Mouse (Mus musculus): ENCODE measurements around the gene Ccdc157. TPM values are rescaled to one million over a fixed set of nuclear protein-coding genes. Genes with fewer than 3 reads are reported as not detected.

Gene Ccdc157
- polyA plus RNA-seq, 1 experiment from 2014 or later = 8.5 TPM

- Histone ChIP-seq H3K4me1 (replicated peaks) (peaks cover 8% of the 10 kb centered on the region), H3K4me3 (no peak overlapping the region), H3K36me3 (no peaks in the 10 kb centered on the region), H3K27ac (no peak overlapping the region), H3K27me3 (ENCODE audit: insufficient read depth, poor library complexity, severe bottlenecking) (no peaks in the 10 kb centered on the region), H3K9me3 (no peaks in the 10 kb centered on the region)
- 87% methylated on average over 5 of the region's 5 CpGs for WGBS
- DNase-seq (ENCODE audit: low spot score) = no peak
Measured at GRCm38 (mm10) chr11:4101851-4102250, 58.2 kb downstream of the Ccdc157 start.

- no peak for DNase-seq (ENCODE audit: low spot score)
- no peaks in the 10 kb centered on the region for H3K27me3 ChIP-seq (ENCODE audit: insufficient read depth, poor library complexity, severe bottlenecking)
- H3K4me3 ChIP-seq = no peak overlapping the region
- 71% methylated on average over 3 of the region's 3 CpGs for WGBS
- H3K9me3 ChIP-seq = no peaks in the 10 kb centered on the region
- no peaks in the 10 kb centered on the region for H3K36me3 ChIP-seq
- no peak overlapping the region for H3K27ac ChIP-seq
- H3K4me1 ChIP-seq (replicated peaks) = peaks cover 27% of the 10 kb centered on the region
Measured at GRCm38 (mm10) chr11:4099447-4099846, 60.6 kb downstream of the Ccdc157 start.

- no peak overlapping the region for H3K4me3 ChIP-seq
- WGBS = 76% methylated on average over 7 of the region's 7 CpGs
- peaks cover 34% of the 10 kb centered on the region for H3K4me1 ChIP-seq (replicated peaks)
- H3K27me3 ChIP-seq (ENCODE audit: insufficient read depth, poor library complexity, severe bottlenecking) = no peaks in the 10 kb centered on the region
- no peak for DNase-seq (ENCODE audit: low spot score)
- no peaks in the 10 kb centered on the region for H3K36me3 ChIP-seq
- H3K27ac ChIP-seq = no peak overlapping the region
- H3K9me3 ChIP-seq = no peaks in the 10 kb centered on the region
Measured at GRCm38 (mm10) chr11:4098816-4099215, 61.3 kb downstream of the Ccdc157 start.

GRCm38 (mm10) chr11:4098120-4098519 is 62.0 kb downstream of the Ccdc157 start:
- WGBS = 70% methylated on average over 8 of the region's 8 CpGs
- Histone ChIP-seq H3K4me1 (replicated peaks) (peaks cover 35% of the 10 kb centered on the region), H3K4me3 (no peak overlapping the region), H3K9me3 (no peaks in the 10 kb centered on the region), H3K36me3 (peaks cover 6% of the 10 kb centered on the region; the same call in 1 of the 2 replicates), H3K27me3 (ENCODE audit: insufficient read depth, poor library complexity, severe bottlenecking) (no peaks in the 10 kb centered on the region), H3K27ac (no peak overlapping the region)
- DNase-seq (ENCODE audit: low spot score) = no peak

- no peak for DNase-seq (ENCODE audit: low spot score)
- Histone ChIP-seq H3K27ac (peak overlapping the region; percentile 94), H3K27me3 (ENCODE audit: insufficient read depth, poor library complexity, severe bottlenecking) (no peaks in the 10 kb centered on the region), H3K4me1 (replicated peaks) (peaks cover 35% of the 10 kb centered on the region), H3K36me3 (peaks cover 11% of the 10 kb centered on the region; the same call in 1 of the 2 replicates), H3K4me3 (peak overlapping the region; percentile 70), H3K9me3 (no peaks in the 10 kb centered on the region)
- 33% methylated on average over 10 of the region's 10 CpGs for WGBS
Measured at GRCm38 (mm10) chr11:4097091-4097621, 62.9 kb downstream of the Ccdc157 start.

GRCm38 (mm10) chr11:4096054-4096984 is 63.8 kb downstream of the Ccdc157 start:
- Histone ChIP-seq H3K9me3 (no peaks in the 10 kb centered on the region), H3K4me1 (replicated peaks) (peaks cover 35% of the 10 kb centered on the region), H3K36me3 (peaks cover 20% of the 10 kb centered on the region), H3K27me3 (ENCODE audit: insufficient read depth, poor library complexity, severe bottlenecking) (no peaks in the 10 kb centered on the region), H3K4me3 (peak overlapping the region; percentile 70), H3K27ac (peak overlapping the region; percentile 94)
- DNase-seq (ENCODE audit: low spot score) = peak; percentile 98
- whole genome bisulfite sequencing = 3% methylated on average over 45 of the region's 45 CpGs

- peaks cover 35% of the 10 kb centered on the region for H3K4me1 ChIP-seq (replicated peaks)
- H3K4me3 ChIP-seq = peak within 1 kb of the TSS; percentile 70
- no peaks in the 10 kb centered on the region for H3K27me3 ChIP-seq (ENCODE audit: insufficient read depth, poor library complexity, severe bottlenecking)
- H3K9me3 ChIP-seq = no peaks in the 10 kb centered on the region
- H3K27ac ChIP-seq = peak within 1 kb of the TSS; percentile 94
- 8% methylated on average over 34 of the region's 34 CpGs for WGBS
- H3K36me3 ChIP-seq = peaks cover 28% of the 10 kb centered on the region
- DNase-seq (ENCODE audit: low spot score) = peak; percentile 60
Measured at GRCm38 (mm10) chr11:4095171-4096053, 64.7 kb downstream of the Ccdc157 start, which contains the start of gene Mtfp1. Mtfp1 (minus strand) TSS chr11:4095445.

GRCm38 (mm10) chr11:4094378-4095170 is 65.5 kb downstream of the Ccdc157 start:
- H3K9me3 ChIP-seq = no peaks in the 10 kb centered on the region
- no peaks in the 10 kb centered on the region for H3K27me3 ChIP-seq (ENCODE audit: insufficient read depth, poor library complexity, severe bottlenecking)
- H3K27ac ChIP-seq = peak overlapping the region; percentile 94
- WGBS = 5% methylated on average over 24 of the region's 24 CpGs
- DNase-seq (ENCODE audit: low spot score) = peak; percentile 67
- H3K4me3 ChIP-seq = peak overlapping the region; percentile 70
- peaks cover 28% of the 10 kb centered on the region for H3K36me3 ChIP-seq
- H3K4me1 ChIP-seq (replicated peaks) = peaks cover 35% of the 10 kb centered on the region

GRCm38 (mm10) chr11:4093459-4094377 is 66.4 kb downstream of the Ccdc157 start:
- Histone ChIP-seq H3K4me1 (replicated peaks) (peaks cover 35% of the 10 kb centered on the region), H3K27me3 (ENCODE audit: insufficient read depth, poor library complexity, severe bottlenecking) (no peaks in the 10 kb centered on the region), H3K36me3 (peaks cover 28% of the 10 kb centered on the region), H3K4me3 (peak overlapping the region; percentile 70), H3K9me3 (no peaks in the 10 kb centered on the region), H3K27ac (no peak overlapping the region; the same call in 1 of the 2 replicates)
- WGBS = 89% methylated on average over 18 of the region's 18 CpGs
- DNase-seq (ENCODE audit: low spot score) = no peak

All from hindbrain, embryonic 10.5 days (tissue).